8 mouse cellular contexts compared by ENCODE assay signal in genomic region chr7:19359299-19359891, GRCm38 (mm10). TPM values are rescaled to one million over a fixed set of nuclear protein-coding genes. Genes with fewer than 3 reads are reported as not detected.
DNase-seq lines count a peak whose midpoint lies in the region; ATAC-seq and TF ChIP-seq lines count a peak whose summit lies in the region.

Gene Cd3eap, minus strand, starts transcription at chr7:19359483.
Gene Ppp1r13l, plus strand, starts transcription at chr7:19359749.

- H3K36me3 ChIP-seq in embryonic facial prominence, embryonic 10.5 days (replicated peaks), result peaks cover 36% of the 10 kb centered on the region
- peaks cover 10% of the 10 kb centered on the region for H3K36me3 ChIP-seq in midbrain, embryonic 11.5 days (ENCODE audit: control insufficient read depth, insufficient read depth, low read length)
- H3K36me3 ChIP-seq in small intestine, adult 2 months (ENCODE audit: control insufficient read depth, insufficient read depth, low read length), result 0 out of 2 replicates have a peak, but pooled peaks cover 4% of the 10 kb centered on the region

- WGBS in embryonic facial prominence, embryonic 10.5 days, result under 1% methylated on average over 31 of the region's 31 CpGs
- WGBS in midbrain, embryonic 11.5 days, result under 1% methylated on average over 29 of the region's 31 CpGs
- WGBS in small intestine, adult 2 months, result under 1% methylated on average over 31 of the region's 31 CpGs

- H3K4me1 ChIP-seq in embryonic facial prominence, embryonic 10.5 days, result peaks cover 65% of the 10 kb centered on the region
- H3K4me1 ChIP-seq in midbrain, embryonic 11.5 days (ENCODE audit: control insufficient read depth, insufficient read depth, low read length), result peaks cover 27% of the 10 kb centered on the region
- H3K4me1 ChIP-seq in small intestine, adult 2 months (ENCODE audit: control insufficient read depth, insufficient read depth, insufficient read length, low read length), result peaks cover 2% of the 10 kb centered on the region

- peak within 1 kb of the TSS; percentile 92 for H3K4me3 ChIP-seq in embryonic facial prominence, embryonic 10.5 days
- peak within 1 kb of the TSS; percentile 70 for H3K4me3 ChIP-seq in midbrain, embryonic 11.5 days (ENCODE audit: low read depth, low read length)
- peak within 1 kb of the TSS; percentile 73 for H3K4me3 ChIP-seq in small intestine, adult 2 months (ENCODE audit: low read depth, low read length)

- intact Hi-C loops in left cerebral cortex, postnatal 4 days (cut with DNase I), result no loop called here

- peak; percentile 80 for DNase-seq in 3134 (ENCODE audit: extremely low read depth, insufficient read length, low spot score)
- DNase-seq in adrenal gland, postnatal 14 days, result peak; percentile 92
- peak; percentile 87 for DNase-seq in embryonic facial prominence, embryonic 10.5 days (ENCODE audit: low spot score)
- DNase-seq in heart, adult 11 months, result peak; percentile 99
- peak; percentile 86 for DNase-seq in kidney, adult 11 months
- peak; percentile 86 for DNase-seq in left cerebral cortex, postnatal 4 days
- DNase-seq in midbrain, embryonic 11.5 days (ENCODE audit: low spot score, missing footprints), result peak; percentile 99

- no peak for TF ChIP-seq POLR2A in small intestine, adult 2 months (IDR thresholded peaks at IDR 0.05; ENCODE audit: low read depth, low read length)

- H3K27me3 ChIP-seq in embryonic facial prominence, embryonic 10.5 days (replicated peaks; ENCODE audit: low read depth, poor library complexity, severe bottlenecking), result peaks cover 26% of the 10 kb centered on the region
- no peaks in the 10 kb centered on the region for H3K27me3 ChIP-seq in midbrain, embryonic 11.5 days (ENCODE audit: control insufficient read depth, insufficient read depth, low read length)
- H3K27me3 ChIP-seq in small intestine, adult 2 months (ENCODE audit: control insufficient read depth, insufficient read depth, low read length), result no peaks in the 10 kb centered on the region

- H3K9me3 ChIP-seq in embryonic facial prominence, embryonic 10.5 days, result no peaks in the 10 kb centered on the region
- H3K9me3 ChIP-seq in midbrain, embryonic 11.5 days (ENCODE audit: control insufficient read depth, low read length), result no peaks in the 10 kb centered on the region

- H3K27ac ChIP-seq in embryonic facial prominence, embryonic 10.5 days (replicated peaks), result peak within 1 kb of the TSS; percentile 93
- peak within 1 kb of the TSS; percentile 20; the same call in 1 of the 2 replicates for H3K27ac ChIP-seq in midbrain, embryonic 11.5 days (ENCODE audit: low read depth, low read length)
- H3K27ac ChIP-seq in small intestine, adult 2 months (ENCODE audit: insufficient read depth, low read depth, low read length), result peak within 1 kb of the TSS; percentile 57

- peak within 1 kb of the TSS; percentile 70 for H3K9ac ChIP-seq in midbrain, embryonic 11.5 days (ENCODE audit: low read length)

- ATAC-seq in midbrain, embryonic 11.5 days (ENCODE audit: low FRiP score), result peak; percentile 73

- TF ChIP-seq CTCF in small intestine, adult 2 months (IDR thresholded peaks at IDR 0.05; ENCODE audit: extremely low read depth, insufficient read length, insufficient replicate concordance, low read depth, low read length), result no peak

- peak within 1 kb of the TSS; percentile 83 for H3K4me2 ChIP-seq in midbrain, embryonic 11.5 days

RNA-seq across cellular contexts. Expression of gene Cd3eap, which starts in this region (rescaled TPM):
- 12.2 and 14.5 TPM in 2 replicates for total RNA-seq in adrenal gland, postnatal 14 days (2021)
- polyA plus RNA-seq in embryonic facial prominence, embryonic 10.5 days (2016; fragmentation: Nextera tagmentation; extraction: Ambion mirVana), result 26.8 and 28.9 TPM in 2 replicates
- 10 to 100 TPM; 15.9 to 18.7 TPM for total RNA-seq in left cerebral cortex, postnatal 4 days (2021)
- polyA plus RNA-seq in midbrain, embryonic 11.5 days (2014; fragmentation: Nextera tagmentation; extraction: Ambion mirVana), result 15.1 and 15.4 TPM in 2 replicates
- 2.0 and 2.5 TPM in 2 replicates for polyA plus RNA-seq in small intestine, adult 2 months (2012; rRNA removed)

RNA-seq across cellular contexts. Expression of gene Ppp1r13l, which starts in this region (rescaled TPM):
- total RNA-seq in adrenal gland, postnatal 14 days (2021), result 7.3 and 8.3 TPM in 2 replicates
- polyA plus RNA-seq in embryonic facial prominence, embryonic 10.5 days (2016; fragmentation: Nextera tagmentation; extraction: Ambion mirVana), result 6.9 and 7.1 TPM in 2 replicates
- total RNA-seq in left cerebral cortex, postnatal 4 days (2021), result 1 to 10 TPM; 6.0 to 6.4 TPM
- polyA plus RNA-seq in midbrain, embryonic 11.5 days (2014; fragmentation: Nextera tagmentation; extraction: Ambion mirVana), result 3.0 and 3.2 TPM in 2 replicates
- 6.2 and 10.4 TPM in 2 replicates for polyA plus RNA-seq in small intestine, adult 2 months (2012; rRNA removed)

Comparison
In these comparisons a context has a peak if more than half of its experiments do, and no peak if none do; other contexts are left out.
1. Peak in every context shown above with its lines: DNase-seq, ATAC-seq, H3K4me3 ChIP-seq and H3K27ac ChIP-seq.
2. H3K27ac ChIP-seq: peak in every context shown above with its lines; median percentile 93 in embryonic facial prominence, embryonic 10.5 days; 57 in small intestine, adult 2 months; 20 in midbrain, embryonic 11.5 days.